Mouse (Mus musculus) adrenal gland, postnatal 25 days (tissue): Measurements from ENCODE around the gene Selenot. TPM values are rescaled to one million over a fixed set of nuclear protein-coding genes. Genes with fewer than 3 reads are reported as not detected.
"Not testable (repeated sequence)": the region's sequence is repeated elsewhere in the genome, so short reads cannot be mapped to it uniquely, and the experiment has no call there.

ENCODE experiments used
- DNase-seq: peaks from one replicate; pipeline ENCODE4 v3.0.0; 2021; ENCODE audit warnings: mixed read lengths
- long read RNA-seq: library from polyadenylated mRNA; stranded (forward); transcript quantifications from one replicate; pipeline ENCODE4 v2.0.0, GENCODE M21; 2021
- total RNA-seq: library from RNA; stranded (reverse); gene quantifications from 2 replicates; pipeline ENCODE4 v1.2.3, GENCODE M21; 2021

Selenot gene
- 136 and 137 TPM in 2 replicates for total RNA-seq
- long read RNA-seq, partial matches to known transcripts, result 9 of 14 reads
- long read RNA-seq, other reads (novel, unspliced or antisense), result 0 of 14 reads

GRCm38 (mm10) chr3:58576137-58577066, at the start of gene Selenot:
Selenot (plus strand) TSS chr3:58576636.
- DNase-seq, result peak; percentile 98

- no peak for DNase-seq
These were observed 39.9 kb upstream of the Selenot start for GRCm38 (mm10) chr3:58536573-58536972.

- DNase-seq, result no peak
These were observed 24.2 kb upstream of the Selenot start for GRCm38 (mm10) chr3:58552001-58552811.

DNA sequence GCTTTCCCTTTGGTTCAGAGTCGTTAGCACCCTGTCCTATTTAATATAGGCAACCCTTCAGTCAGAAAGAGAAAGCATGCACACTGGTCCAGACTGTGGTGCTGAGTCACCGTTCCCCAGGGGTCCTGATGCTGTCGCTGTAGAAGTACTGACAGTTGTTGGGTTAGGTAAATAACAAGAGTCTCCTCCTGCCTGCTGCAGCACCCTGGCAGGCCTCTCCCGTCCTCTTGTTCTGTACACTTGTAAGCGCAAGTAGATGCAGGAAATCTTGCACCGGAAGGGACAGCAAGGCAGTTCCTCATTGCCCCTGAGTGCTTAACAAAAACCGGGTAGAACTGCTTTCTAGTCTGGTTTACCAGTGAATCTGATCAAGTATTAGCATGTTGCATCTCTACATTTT, 19.8 kb upstream of the Selenot start:
- DNase-seq, result no peak

GRCm38 (mm10) chr3:58559887-58560286, 16.5 kb upstream of the Selenot start:
- DNase-seq, result no peak

GRCm38 (mm10) chr3:58561437-58561836, 15.0 kb upstream of the Selenot start:
- DNase-seq, result no peak

GRCm38 (mm10) chr3:58570821-58571220, 5.6 kb upstream of the Selenot start:
- DNase-seq, result no peak

DNA sequence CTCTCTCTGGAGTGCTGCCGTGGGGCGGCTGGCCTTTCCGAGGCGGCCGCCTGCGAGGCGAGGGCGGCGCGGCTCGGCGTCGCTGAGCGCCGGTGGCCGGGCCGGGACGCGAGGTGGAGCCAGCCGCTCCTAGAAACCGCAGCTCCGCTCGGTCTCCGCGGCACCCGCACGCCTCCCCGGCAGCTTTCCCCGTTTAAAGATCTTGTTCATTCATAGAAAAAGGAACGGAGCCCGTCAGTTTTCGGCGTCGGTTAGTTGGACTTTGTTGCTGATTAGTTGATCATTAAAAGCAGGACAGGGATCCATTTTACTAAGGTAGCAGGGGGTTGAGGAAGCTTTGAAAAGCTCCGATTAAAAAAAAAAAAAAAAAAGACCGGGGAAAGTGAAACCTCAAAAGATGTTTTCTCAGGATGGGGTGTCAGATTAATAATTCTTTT, 649 bp downstream of the Selenot start:
- DNase-seq, result peak; percentile 62

DNA sequence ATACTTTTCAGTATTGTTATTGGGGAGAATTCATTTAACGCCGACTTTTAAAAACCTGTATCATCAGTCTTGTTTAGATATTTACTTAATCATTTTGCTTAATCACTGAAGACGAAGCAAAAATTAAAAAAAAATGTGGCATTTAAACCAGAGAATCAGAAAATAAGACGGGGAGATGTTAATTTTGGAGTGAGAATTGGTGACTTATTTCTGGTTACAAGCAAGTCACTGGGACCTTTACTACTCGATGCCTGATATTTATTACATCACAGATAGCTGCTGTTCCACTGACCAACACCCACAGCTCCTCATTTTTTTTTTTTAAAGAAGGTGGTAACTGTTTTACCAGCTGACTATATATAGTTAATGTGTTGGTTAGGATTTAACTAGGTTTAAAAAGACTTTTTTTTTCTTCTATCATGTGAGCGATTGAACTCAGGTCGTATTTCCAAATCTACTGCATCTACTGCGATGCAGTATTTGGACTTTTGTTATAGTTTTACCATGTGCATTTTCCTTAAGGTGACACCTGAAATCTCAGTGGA, 1.1 kb downstream of the Selenot start:
- no peak for DNase-seq

GRCm38 (mm10) chr3:58581530-58581929, 5.1 kb downstream of the Selenot start:
- DNase-seq, result no peak

GRCm38 (mm10) chr3:58582297-58582696, 5.9 kb downstream of the Selenot start:
- DNase-seq, result no peak

- DNase-seq, result no peak
These were observed 6.5 kb downstream of the Selenot start for GRCm38 (mm10) chr3:58582788-58583426.

DNA sequence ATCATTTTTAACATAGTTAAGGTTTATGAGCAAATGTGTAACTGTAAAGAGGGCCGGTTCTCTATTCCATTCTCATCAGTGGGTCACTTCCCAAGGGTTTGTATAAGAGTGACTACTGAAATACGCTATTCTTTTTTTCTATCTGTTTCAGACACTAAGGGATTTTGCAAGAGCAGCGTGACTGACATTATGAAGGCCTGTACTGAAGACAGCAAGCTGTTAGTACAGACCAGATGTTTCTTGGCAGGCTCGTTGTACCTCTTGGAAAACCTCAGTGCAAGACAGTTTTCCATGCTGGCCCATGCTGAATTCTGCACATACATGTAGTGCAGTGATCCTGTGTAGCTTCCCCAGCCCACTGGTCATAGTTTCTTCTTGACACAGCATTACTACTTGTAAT, 14.1 kb downstream of the Selenot start:
- not testable (repeated sequence) for DNase-seq

DNA sequence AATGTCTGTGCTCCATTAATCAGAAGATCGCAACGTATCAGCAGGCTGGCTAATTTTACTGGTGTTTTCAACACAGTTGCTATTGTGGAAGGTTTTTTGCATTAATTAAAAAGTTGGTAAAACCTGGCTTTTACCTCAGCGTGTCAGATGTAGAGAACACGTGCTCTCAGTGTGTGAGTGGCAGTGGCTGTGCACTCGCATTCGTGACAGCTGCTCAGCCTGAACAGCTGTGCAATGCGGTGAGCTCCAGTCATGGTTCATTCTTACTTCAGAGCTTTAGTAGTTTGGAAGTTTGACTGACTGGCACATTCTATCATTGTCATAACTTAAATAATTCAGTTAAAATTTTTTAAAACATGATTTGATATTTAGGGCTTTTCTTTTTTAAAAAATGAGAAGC, 16.2 kb downstream of the Selenot start:
- not testable (repeated sequence) for DNase-seq

GRCm38 (mm10) chr3:58593623-58594022, 17.2 kb downstream of the Selenot start:
- DNase-seq, result no peak

DNA sequence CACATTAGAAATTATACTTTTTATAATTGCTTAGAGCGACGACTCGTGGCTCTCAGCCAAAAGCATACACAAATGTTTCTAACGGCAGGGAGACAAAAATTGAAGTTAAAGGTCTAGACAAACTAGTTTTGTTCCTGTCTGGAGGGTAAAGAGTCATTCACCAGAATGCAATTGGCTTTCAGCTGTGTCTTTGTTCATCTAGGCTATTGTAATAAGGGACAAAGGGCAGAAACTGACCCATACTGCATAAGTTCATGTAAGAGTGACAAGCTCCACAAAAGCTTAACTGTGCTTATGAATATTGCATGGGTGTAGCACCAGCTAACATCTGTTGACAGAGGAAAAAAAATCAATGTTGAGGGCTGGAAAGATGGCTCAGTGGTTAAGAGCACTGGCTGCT, 32.1 kb downstream of the Selenot start:
- DNase-seq, result no peak

DNA sequence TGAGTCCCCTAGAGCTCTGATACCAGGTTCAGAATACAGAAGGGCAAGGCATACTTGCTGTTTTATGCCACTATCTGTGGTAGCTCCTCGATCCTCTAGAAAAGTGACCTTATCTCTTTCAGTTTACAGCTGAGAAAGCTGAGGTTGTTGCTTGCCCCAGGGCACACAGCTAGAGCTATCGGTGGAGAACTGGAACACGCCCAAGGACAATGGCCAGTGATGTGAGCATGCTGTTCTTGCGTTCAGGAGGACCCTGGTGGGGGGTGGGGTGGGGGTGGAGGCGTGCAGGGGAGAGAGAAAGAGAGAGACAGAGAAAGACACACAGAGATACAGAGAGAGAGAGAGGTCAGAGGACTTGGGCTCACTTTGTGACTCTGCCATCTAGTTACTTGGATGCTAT, 33.5 kb downstream of the Selenot start:
- DNase-seq, result no peak

- no peak for DNase-seq
These were observed 44.6 kb downstream of the Selenot start for GRCm38 (mm10) chr3:58621066-58621465.

- DNase-seq, result no peak
These were observed 46.4 kb downstream of the Selenot start for GRCm38 (mm10) chr3:58622665-58623394.

DNA sequence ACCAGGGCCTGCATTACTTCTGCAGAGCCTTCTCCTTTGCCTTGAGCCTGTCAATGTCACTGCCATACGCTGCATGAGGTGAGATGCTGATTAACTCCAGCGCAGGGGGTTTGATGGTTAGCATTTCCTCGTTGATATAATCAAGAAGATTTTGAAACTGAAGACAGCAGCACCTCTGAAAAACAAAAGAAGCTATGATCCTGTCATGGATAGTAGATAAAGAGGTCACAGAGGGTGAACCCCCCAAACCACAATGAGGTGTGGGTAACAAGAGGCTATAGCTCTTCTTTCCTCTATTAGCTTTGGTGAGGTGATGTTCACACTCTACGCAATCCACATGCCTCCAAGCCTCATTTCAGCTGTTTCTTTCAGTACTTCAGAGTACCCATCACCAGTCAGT, 48.5 kb downstream of the Selenot start:
- DNase-seq, result no peak

DNA sequence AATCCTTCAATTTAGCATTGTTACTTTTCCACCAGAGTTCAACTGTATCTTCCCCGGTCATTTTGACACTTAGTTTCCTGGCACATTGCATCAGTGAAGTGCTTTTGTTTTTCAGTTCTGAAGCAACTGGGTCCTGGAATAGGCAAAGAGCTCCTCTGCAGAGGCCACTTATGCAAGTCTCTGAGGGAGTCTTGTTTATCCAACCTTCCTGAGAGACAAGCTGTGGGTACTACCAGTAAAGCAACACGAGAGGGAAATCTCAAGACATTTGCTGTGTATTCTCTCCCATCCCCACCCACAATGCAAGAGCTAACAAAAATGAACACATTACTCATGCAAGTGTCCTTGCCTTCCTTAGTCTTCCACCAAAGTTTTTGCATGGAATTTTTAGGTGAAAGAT, 55.3 kb downstream of the Selenot start:
- DNase-seq, result no peak
